Mouse (Mus musculus): Measurements from ENCODE around the gene Tgfbr3. TPM values are rescaled to one million over a fixed set of nuclear protein-coding genes. Genes with fewer than 3 reads are reported as not detected.
A peak's percentile ranks its signal among the peaks of the same experiment; 100 is the strongest.

Tgfbr3 gene
- total RNA-seq, 2 experiments from 2014 or later: 12.2 to 13.4 TPM

GRCm38 (mm10) chr5:107086166-107086565, 203.3 kb downstream of the Tgfbr3 start:
- no peak for DNase-seq (ENCODE audit: low spot score in 2 of 2)

- no peak for DNase-seq (ENCODE audit: low spot score in 2 of 2)
Measured at GRCm38 (mm10) chr5:107084431-107084830, 205.0 kb downstream of the Tgfbr3 start.

- DNase-seq (ENCODE audit: low spot score in 2 of 2): no peak
Measured at GRCm38 (mm10) chr5:107082011-107082410, 207.4 kb downstream of the Tgfbr3 start.

DNA sequence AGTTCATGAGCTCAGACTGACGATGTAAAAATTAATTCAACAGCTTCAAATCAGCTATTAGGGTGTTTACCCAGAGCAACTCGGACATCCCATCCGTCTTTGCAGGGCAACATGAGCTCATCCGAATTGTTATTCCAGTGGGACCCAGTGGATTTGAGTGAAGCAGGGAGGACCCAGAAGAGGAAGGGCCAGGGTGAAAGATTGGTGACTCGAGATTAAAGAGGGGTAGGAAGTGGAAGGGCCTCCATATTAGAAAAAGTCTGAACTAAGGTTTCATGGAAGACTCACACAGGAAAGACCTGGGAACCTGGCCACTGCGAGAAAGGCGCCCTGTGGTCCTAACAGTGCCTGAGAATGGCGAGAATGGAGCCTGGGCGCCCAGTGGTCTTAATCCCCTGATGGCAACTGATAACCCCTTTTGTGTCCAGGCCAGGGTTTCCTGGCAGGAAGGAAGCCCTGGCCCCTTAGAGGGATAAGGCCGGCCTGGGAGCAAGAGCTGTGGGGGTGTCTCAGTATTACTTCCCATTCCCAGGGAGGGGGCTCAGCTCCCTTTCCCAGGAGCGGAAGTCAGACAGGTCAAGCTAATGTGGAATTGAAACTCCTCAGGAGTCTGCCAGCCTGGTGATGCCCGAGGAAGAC, 208.3 kb downstream of the Tgfbr3 start:
- no peak for DNase-seq (ENCODE audit: low spot score in 2 of 2)

DNA sequence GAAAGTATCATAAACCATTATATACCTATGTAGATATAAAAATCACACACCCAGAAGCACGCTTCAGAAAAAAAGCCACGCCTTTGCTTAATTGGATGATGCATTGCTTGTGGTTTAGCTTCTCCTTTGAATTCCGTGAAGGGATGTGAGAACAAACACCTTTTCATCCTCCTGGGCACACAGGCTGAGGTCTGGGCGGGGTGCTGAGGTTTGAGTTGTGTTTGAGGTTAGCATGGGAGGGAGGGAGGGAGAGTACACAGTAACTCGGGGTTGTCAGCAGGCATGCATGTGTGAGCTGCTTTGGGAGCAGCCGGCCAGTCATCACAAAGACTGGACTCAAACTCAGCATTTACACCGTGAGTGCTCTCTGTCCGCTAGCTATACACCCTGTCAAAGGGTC, 209.5 kb downstream of the Tgfbr3 start:
- no peak for DNase-seq (ENCODE audit: low spot score in 2 of 2)

GRCm38 (mm10) chr5:107079146-107079638, 210.2 kb downstream of the Tgfbr3 start:
- peak; percentile 9 to 18 for DNase-seq (ENCODE audit: low spot score in 2 of 2)

- no peak for DNase-seq (ENCODE audit: low spot score in 2 of 2)
Measured at GRCm38 (mm10) chr5:107078361-107078760, 211.1 kb downstream of the Tgfbr3 start.

GRCm38 (mm10) chr5:107077900-107078299, 211.5 kb downstream of the Tgfbr3 start:
- DNase-seq (ENCODE audit: low spot score in 2 of 2): no peak

GRCm38 (mm10) chr5:107074980-107075583, 214.3 kb downstream of the Tgfbr3 start:
- DNase-seq (ENCODE audit: low spot score in 2 of 2): no peak

DNA sequence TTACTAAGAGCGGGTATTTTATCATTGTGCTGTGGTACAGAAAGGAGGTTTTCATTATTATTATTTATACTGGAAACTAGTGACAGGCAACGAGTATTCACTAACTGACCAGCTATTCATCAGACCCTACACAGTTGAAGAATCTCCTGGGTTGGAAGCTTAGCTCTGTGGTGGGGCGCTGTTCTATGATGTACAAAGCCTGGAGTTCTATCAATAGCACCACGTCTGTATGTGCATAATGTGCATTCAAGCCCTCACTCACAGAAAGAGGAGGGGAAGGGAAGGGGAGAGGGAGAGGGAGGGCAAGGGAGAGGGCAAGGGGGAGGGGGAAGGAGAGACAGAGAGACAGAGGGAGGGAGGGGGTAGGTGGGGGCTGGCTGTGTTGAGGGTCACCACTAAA, 215.1 kb downstream of the Tgfbr3 start:
- DNase-seq (ENCODE audit: low spot score in 2 of 2): no peak

DNA sequence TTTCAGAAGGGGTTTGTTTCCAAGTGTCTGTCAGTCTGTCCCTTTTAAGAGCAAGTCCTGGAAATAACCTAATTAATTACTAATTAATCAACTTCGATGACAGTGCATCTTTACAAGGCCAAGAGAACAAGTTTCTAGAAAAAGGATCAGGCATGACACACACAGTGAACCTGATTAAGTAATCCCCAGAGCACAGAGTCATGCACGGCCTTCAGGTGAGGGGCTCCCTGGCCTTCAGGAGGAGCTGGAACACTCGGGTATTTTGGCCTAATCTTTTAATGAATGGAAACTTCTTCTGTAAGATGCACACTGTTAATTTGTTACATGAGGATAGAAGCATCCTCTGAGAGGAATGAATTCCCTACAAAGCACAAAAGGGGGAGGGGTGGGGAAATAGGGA, 215.9 kb downstream of the Tgfbr3 start:
- no peak for DNase-seq (ENCODE audit: low spot score in 2 of 2)

DNA sequence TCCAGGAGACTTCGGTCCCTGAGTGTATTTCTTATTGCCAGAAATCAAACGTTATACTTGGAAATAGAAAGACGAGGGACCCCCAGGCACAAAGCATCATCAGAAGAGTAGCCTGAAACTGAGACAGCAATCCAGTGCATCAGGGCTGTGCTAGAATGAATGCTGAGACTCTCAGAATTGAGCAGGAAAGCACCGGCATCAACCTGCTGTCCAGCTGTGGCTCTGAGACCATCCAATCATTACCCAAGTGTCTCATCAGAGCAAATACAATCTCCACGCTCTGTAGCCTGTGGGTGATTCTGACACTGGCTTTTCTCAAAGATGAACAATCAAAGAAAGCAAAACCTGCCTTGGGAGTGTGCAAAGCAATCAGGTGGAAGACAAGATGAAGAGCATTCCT, 221.3 kb downstream of the Tgfbr3 start:
- DNase-seq (ENCODE audit: low spot score in 2 of 2): no peak

GRCm38 (mm10) chr5:107067531-107067930, 221.9 kb downstream of the Tgfbr3 start:
- DNase-seq (ENCODE audit: low spot score in 2 of 2): no peak

- no peak for DNase-seq (ENCODE audit: low spot score in 2 of 2)
Measured at GRCm38 (mm10) chr5:107064922-107065321, 224.5 kb downstream of the Tgfbr3 start.

- DNase-seq (ENCODE audit: low spot score in 2 of 2): no peak
Measured at GRCm38 (mm10) chr5:107062229-107062852, 227.1 kb downstream of the Tgfbr3 start.

- DNase-seq (ENCODE audit: low spot score in 2 of 2): no peak
Measured at GRCm38 (mm10) chr5:107059514-107059913, 229.9 kb downstream of the Tgfbr3 start.

DNA sequence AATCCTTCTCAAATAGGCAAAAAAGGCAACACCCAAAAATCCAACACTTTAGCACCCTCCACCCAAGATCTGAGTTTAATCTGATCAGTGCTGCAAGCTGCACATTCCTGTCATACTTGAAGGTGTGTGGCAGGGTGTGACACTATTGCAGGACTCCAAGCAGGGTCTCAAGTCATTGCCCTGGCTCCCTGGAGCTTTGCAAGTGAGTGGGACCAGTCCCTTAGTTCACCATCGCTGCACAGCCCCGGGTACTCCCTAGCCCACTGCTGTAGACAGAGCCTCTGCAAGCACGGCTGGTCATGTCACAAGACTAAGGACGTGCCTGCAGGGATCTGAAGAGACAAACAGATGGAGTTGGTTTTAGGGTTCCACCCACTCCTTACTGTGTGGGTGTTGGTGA, 230.8 kb downstream of the Tgfbr3 start:
- DNase-seq (ENCODE audit: low spot score in 2 of 2): no peak

Other genes starting within 250 kb of the Tgfbr3 start
- 10 to 100 TPM; 16.4 to 16.6 TPM for gene Brdt, start 41.5 kb upstream of the Tgfbr3 start, total RNA-seq (2021)
- 10 to 100 TPM; 81.1 to 96.0 TPM for gene Ephx4, start 113.1 kb upstream of the Tgfbr3 start, total RNA-seq (2021)
- gene Lpcat2b, start 141.9 kb upstream of the Tgfbr3 start, total RNA-seq (2021): under 1 TPM; 0.37 to 0.42 TPM
- gene Btbd8, start 148.4 kb upstream of the Tgfbr3 start, total RNA-seq (2021): 100 to 1,000 TPM; 175 to 179 TPM
- under 1 TPM; 0.14 to 0.35 TPM for gene Gm42669, start 218.0 kb upstream of the Tgfbr3 start, total RNA-seq (2021)
- under 1 TPM; 0.53 to 0.66 TPM for gene 1700028K03Rik, start 245.1 kb upstream of the Tgfbr3 start, total RNA-seq (2021)